Mouse (Mus musculus) bone marrow, adult 2 months (tissue): ENCODE measurements at regions not wholly inside any gene's neighbourhood (a gene's known extent, or its start where the extent isn't known, plus 50 kb on each side); places are given as distances from the start of the nearest gene placed in this dataset.

Experiments used
- CTCF ChIP-seq: fragments of 200-500 bp; IDR thresholded peaks from 2 replicates; pipeline ENCODE4 v1.5.1; 2011; ENCODE audit warnings: low read length, control low read depth; ENCODE audit not compliant: control insufficient read depth, insufficient read depth
- POLR2A ChIP-seq: fragments of 200-500 bp; IDR thresholded peaks from 2 replicates; pipeline ENCODE4 v1.6.1; 2011; ENCODE audit warnings: low read depth, mild to moderate bottlenecking, control low read depth, low read length, borderline replicate concordance; ENCODE audit not compliant: control insufficient read depth

DNA sequence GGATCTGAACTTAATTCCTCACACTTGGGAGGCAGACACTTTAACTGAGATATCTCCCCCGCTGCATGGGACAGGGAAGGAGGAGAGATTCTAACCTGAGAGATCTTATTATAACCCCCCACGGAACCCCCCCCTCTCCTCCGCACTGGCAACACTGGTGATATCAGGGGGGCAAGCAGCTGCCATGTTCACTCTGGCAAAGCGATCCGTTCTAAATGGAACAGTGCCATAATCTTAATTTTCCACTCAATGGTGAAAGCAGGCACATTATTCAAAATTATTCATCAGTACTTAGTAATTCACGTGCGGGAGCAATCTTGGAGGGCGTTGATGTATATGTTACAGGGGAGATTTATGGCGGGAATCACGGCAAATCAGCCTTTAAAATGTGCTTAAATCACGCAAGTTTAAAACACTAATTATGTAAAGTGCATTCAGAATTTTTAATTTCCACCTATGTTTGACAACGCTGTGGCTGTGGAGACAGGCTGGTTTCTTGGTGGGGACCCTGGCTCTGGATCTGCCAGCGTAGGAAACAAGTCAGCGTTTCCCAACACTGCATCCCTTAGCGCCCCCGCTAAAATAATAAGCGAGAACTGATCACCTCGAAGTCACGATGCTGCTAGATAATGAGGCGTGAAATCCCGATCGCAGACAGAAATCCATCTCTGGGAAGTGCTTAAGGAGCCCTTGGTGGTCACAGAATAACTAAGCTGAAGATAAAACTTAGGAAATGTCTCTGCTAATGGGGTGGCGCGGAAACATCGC lies 354.7 kb downstream of the Cdh26 start:
- no peak for TF ChIP-seq CTCF
- TF ChIP-seq POLR2A, result no peak
